Mouse (Mus musculus): ENCODE data around the gene Miox. TPM values are rescaled to one million over a fixed set of nuclear protein-coding genes. Genes with fewer than 3 reads are reported as not detected.

The Miox gene
- polyA plus RNA-seq, 1 experiment from 2014 or later, result not detected

GRCm38 (mm10) chr15:89378831-89379401, 44.7 kb downstream of the Miox start, which contains the start of gene Odf3b:
Gene Odf3b, minus strand, starts transcription at chr15:89379282.
- no peaks in the 10 kb centered on the region for H3K9me3 ChIP-seq
- H3K36me3 ChIP-seq, result no peaks in the 10 kb centered on the region
- peaks cover 49% of the 10 kb centered on the region for H3K27me3 ChIP-seq
- ATAC-seq (ENCODE audit: insufficient number of reproducible peaks, insufficient read depth, low FRiP score, low TSS enrichment, low read depth), result no peak
- H3K27ac ChIP-seq, result no peak within 1 kb of the TSS
- under 1% methylated on average over 33 of the region's 33 CpGs for WGBS
- peak within 1 kb of the TSS; percentile 53 for H3K9ac ChIP-seq (replicated peaks)
- peaks cover 25% of the 10 kb centered on the region for H3K4me1 ChIP-seq (replicated peaks)
- H3K4me2 ChIP-seq, result peak within 1 kb of the TSS; percentile 74
- peak within 1 kb of the TSS; percentile 42 for H3K4me3 ChIP-seq (replicated peaks)

- H3K4me3 ChIP-seq (replicated peaks), result peak overlapping the region; percentile 42
- H3K4me1 ChIP-seq (replicated peaks), result peaks cover 21% of the 10 kb centered on the region
- no peaks in the 10 kb centered on the region for H3K9me3 ChIP-seq
- peaks cover 51% of the 10 kb centered on the region for H3K27me3 ChIP-seq
- H3K36me3 ChIP-seq, result no peaks in the 10 kb centered on the region
- no peak for ATAC-seq (ENCODE audit: insufficient number of reproducible peaks, insufficient read depth, low FRiP score, low TSS enrichment, low read depth)
- H3K9ac ChIP-seq (replicated peaks), result 0 out of 2 replicates have a peak overlapping the region, but pooled peaks have one; percentile 8
- H3K4me2 ChIP-seq, result peak overlapping the region; percentile 74
- no peak overlapping the region for H3K27ac ChIP-seq
- 9% methylated on average over 10 of the region's 10 CpGs for WGBS
These were observed 45.2 kb downstream of the Miox start for GRCm38 (mm10) chr15:89379429-89379828.

GRCm38 (mm10) chr15:89384617-89385016, 50.4 kb downstream of the Miox start, which contains the start of gene Klhdc7b:
Gene Klhdc7b, plus strand, starts transcription at chr15:89384917.
- 81% methylated on average over 7 of the region's 7 CpGs for WGBS
- Histone ChIP-seq H3K4me3 (replicated peaks) (no peak within 1 kb of the TSS), H3K36me3 (no peaks in the 10 kb centered on the region), H3K27me3 (peaks cover 47% of the 10 kb centered on the region), H3K4me1 (replicated peaks) (0 out of 2 replicates have a peak, but pooled peaks cover under 1% of the 10 kb centered on the region), H3K27ac (no peak within 1 kb of the TSS), H3K4me2 (no peak within 1 kb of the TSS), H3K9ac (replicated peaks) (no peak within 1 kb of the TSS; the same call in 1 of the 2 replicates), H3K9me3 (no peaks in the 10 kb centered on the region)
- ATAC-seq (ENCODE audit: insufficient number of reproducible peaks, insufficient read depth, low FRiP score, low TSS enrichment, low read depth), result no peak

Small RNAs within 50 kb of the gene (microRNA-seq; reads per million reads assigned to microRNA genes)
- not detected for gene Mir6959

Other genes starting within 250 kb of the Miox start
- gene Selenoo, start 245.3 kb upstream of the Miox start, polyA plus RNA-seq (2016; fragmentation: Nextera tagmentation; extraction: Ambion mirVana), result 19.2 and 21.1 TPM in 2 replicates
- gene Tubgcp6, start 211.3 kb upstream of the Miox start, polyA plus RNA-seq (2016; fragmentation: Nextera tagmentation; extraction: Ambion mirVana), result 22.7 and 24.8 TPM in 2 replicates
- 15.0 and 15.2 TPM in 2 replicates for gene Hdac10, start 205.7 kb upstream of the Miox start, polyA plus RNA-seq (2016; fragmentation: Nextera tagmentation; extraction: Ambion mirVana)
- 8.9 and 9.3 TPM in 2 replicates for gene Mapk12, start 193.7 kb upstream of the Miox start, polyA plus RNA-seq (2016; fragmentation: Nextera tagmentation; extraction: Ambion mirVana)
- gene Mapk11, start 184.8 kb upstream of the Miox start, polyA plus RNA-seq (2016; fragmentation: Nextera tagmentation; extraction: Ambion mirVana), result 13.6 and 14.4 TPM in 2 replicates
- gene Plxnb2, start 153.6 kb upstream of the Miox start, polyA plus RNA-seq (2016; fragmentation: Nextera tagmentation; extraction: Ambion mirVana), result 157 and 170 TPM in 2 replicates
- 30.1 and 31.2 TPM in 2 replicates for gene Dennd6b, start 137.9 kb upstream of the Miox start, polyA plus RNA-seq (2016; fragmentation: Nextera tagmentation; extraction: Ambion mirVana)
- 30.5 and 33.3 TPM in 2 replicates for gene Ppp6r2, start 122.8 kb upstream of the Miox start, polyA plus RNA-seq (2016; fragmentation: Nextera tagmentation; extraction: Ambion mirVana)
- 57.2 and 73.4 TPM in 2 replicates for gene Sbf1, start 19.1 kb upstream of the Miox start, polyA plus RNA-seq (2016; fragmentation: Nextera tagmentation; extraction: Ambion mirVana)
- gene Adm2, start 11.7 kb upstream of the Miox start, polyA plus RNA-seq (2016; fragmentation: Nextera tagmentation; extraction: Ambion mirVana), result 0.16 and 0.17 TPM in 2 replicates
- 43.3 and 47.4 TPM in 2 replicates for gene Lmf2, start 21.3 kb downstream of the Miox start, polyA plus RNA-seq (2016; fragmentation: Nextera tagmentation; extraction: Ambion mirVana)
- gene Ncaph2, start 21.3 kb downstream of the Miox start, polyA plus RNA-seq (2016; fragmentation: Nextera tagmentation; extraction: Ambion mirVana), result 175 and 183 TPM in 2 replicates
- gene Sco2, start 39.4 kb downstream of the Miox start, polyA plus RNA-seq (2016; fragmentation: Nextera tagmentation; extraction: Ambion mirVana), result 4.2 and 5.3 TPM in 2 replicates
- gene Tymp, start 42.6 kb downstream of the Miox start, polyA plus RNA-seq (2016; fragmentation: Nextera tagmentation; extraction: Ambion mirVana), result 1.5 TPM in 2 replicates
- gene Odf3b, start 44.9 kb downstream of the Miox start, polyA plus RNA-seq (2016; fragmentation: Nextera tagmentation; extraction: Ambion mirVana), result 0.33 and 0.48 TPM in 2 replicates
- 0.05 TPM in 1 of 2 replicates, not detected in the other for gene Klhdc7b, start 50.5 kb downstream of the Miox start, polyA plus RNA-seq (2016; fragmentation: Nextera tagmentation; extraction: Ambion mirVana)
- not detected in 2 replicates for gene Syce3, start 76.1 kb downstream of the Miox start, polyA plus RNA-seq (2016; fragmentation: Nextera tagmentation; extraction: Ambion mirVana)
- 0.25 and 0.74 TPM in 2 replicates for gene Cpt1b, start 91.5 kb downstream of the Miox start, polyA plus RNA-seq (2016; fragmentation: Nextera tagmentation; extraction: Ambion mirVana)
- gene C730034F03Rik, start 95.2 kb downstream of the Miox start, polyA plus RNA-seq (2016; fragmentation: Nextera tagmentation; extraction: Ambion mirVana), result 3.6 and 3.8 TPM in 2 replicates
- gene Gm44502, start 95.3 kb downstream of the Miox start, polyA plus RNA-seq (2016; fragmentation: Nextera tagmentation; extraction: Ambion mirVana), result not detected in 2 replicates
- gene Chkb, start 95.5 kb downstream of the Miox start, polyA plus RNA-seq (2016; fragmentation: Nextera tagmentation; extraction: Ambion mirVana), result 59.2 and 61.8 TPM in 2 replicates
- 2.0 and 2.1 TPM in 2 replicates for gene Mapk8ip2, start 119.5 kb downstream of the Miox start, polyA plus RNA-seq (2016; fragmentation: Nextera tagmentation; extraction: Ambion mirVana)
- gene Arsa, start 143.0 kb downstream of the Miox start, polyA plus RNA-seq (2016; fragmentation: Nextera tagmentation; extraction: Ambion mirVana), result 15.2 and 15.6 TPM in 2 replicates
- gene Shank3, start 165.2 kb downstream of the Miox start, polyA plus RNA-seq (2016; fragmentation: Nextera tagmentation; extraction: Ambion mirVana), result 2.4 and 3.2 TPM in 2 replicates
- 0.28 TPM in 1 of 2 replicates, not detected in the other for gene Acr, start 233.9 kb downstream of the Miox start, polyA plus RNA-seq (2016; fragmentation: Nextera tagmentation; extraction: Ambion mirVana)

Data from limb, embryonic 12.5 days (tissue).